Mouse (Mus musculus) lung, embryonic 14.5 days (tissue): ENCODE data around the gene Slc17a8. TPM values are rescaled to one million over a fixed set of nuclear protein-coding genes. Genes with fewer than 3 reads are reported as not detected.

ENCODE experiments used
- ATAC-seq: fragments of 200-750 bp; cut with Nextera tagmentation; 2 replicates; pipeline ENCODE4 v1.8.0; 2017; ENCODE audit warnings: mild to moderate bottlenecking, moderate TSS enrichment, moderate library complexity; ENCODE audit not compliant: insufficient read depth
- DNase-seq: peaks from one replicate; pipeline ENCODE4 v3.0.0-alpha.2; 2015
- H3K27ac ChIP-seq: fragments of 300-500 bp; sonication (generic); 2 replicates; pipeline ENCODE4 v1.5.1; 2014; ENCODE audit warnings: low read depth, mild to moderate bottlenecking, moderate library complexity
- H3K27me3 ChIP-seq: fragments of 300-500 bp; sonication (generic); 2 replicates; pipeline ENCODE4 v1.6.1; 2014; ENCODE audit warnings: low read length, control low read depth; ENCODE audit not compliant: insufficient read depth
- H3K36me3 ChIP-seq: fragments of 300-500 bp; sonication (generic); 2 replicates; pipeline ENCODE4 v1.6.1; 2014; ENCODE audit warnings: control low read depth; ENCODE audit not compliant: insufficient read depth
- H3K4me1 ChIP-seq: fragments of 300-500 bp; sonication (generic); 2 replicates; pipeline ENCODE4 v1.6.1; 2014; ENCODE audit warnings: antibody characterized with exemption, control low read depth; ENCODE audit not compliant: insufficient read depth
- H3K4me2 ChIP-seq: fragments of 300-500 bp; sonication (generic); 2 replicates; pipeline ENCODE4 v1.6.1; 2014; ENCODE audit warnings: mild to moderate bottlenecking
- H3K4me3 ChIP-seq: fragments of 300-500 bp; sonication (generic); 2 replicates; pipeline ENCODE4 v1.5.1; 2014; ENCODE audit warnings: low read depth, low read length
- H3K9ac ChIP-seq: fragments of 300-500 bp; sonication (generic); 2 replicates; pipeline ENCODE4 v1.6.1; 2014
- H3K9me3 ChIP-seq: fragments of 300-500 bp; sonication (generic); 2 replicates; pipeline ENCODE4 v1.6.1; 2016; ENCODE audit warnings: low read depth, low read length, control low read depth
- CTCF ChIP-seq: IDR thresholded peaks from 2 replicates; pipeline ENCODE4 v1.5.1; 2016; ENCODE audit warnings: antibody characterized with exemption, low read depth
- WGBS: fragments of 180-500 bp; shearing (Covaris S2); extraction: QIAGEN DNeasy Blood & Tissue Kit; methylation state at CpG from one replicate; pipeline ENCODE4 v1.1.7; 2014; 5-methylcytosine and 5-hydroxymethylcytosine counted together
- polyA plus RNA-seq: library from polyadenylated mRNA; unstranded; fragments of >200 nt; fragmentation: Nextera tagmentation; extraction: Ambion mirVana; gene quantifications from 2 replicates; pipeline ENCODE4 v1.2.1, GENCODE M21; 2014

The Slc17a8 gene
- polyA plus RNA-seq, 1 experiment from 2014 or later, result not detected

GRCm38 (mm10) chr10:89592797-89593196 is 28.3 kb downstream of the Slc17a8 start:
- 59% methylated on average over 4 of the region's 4 CpGs for WGBS

DNA sequence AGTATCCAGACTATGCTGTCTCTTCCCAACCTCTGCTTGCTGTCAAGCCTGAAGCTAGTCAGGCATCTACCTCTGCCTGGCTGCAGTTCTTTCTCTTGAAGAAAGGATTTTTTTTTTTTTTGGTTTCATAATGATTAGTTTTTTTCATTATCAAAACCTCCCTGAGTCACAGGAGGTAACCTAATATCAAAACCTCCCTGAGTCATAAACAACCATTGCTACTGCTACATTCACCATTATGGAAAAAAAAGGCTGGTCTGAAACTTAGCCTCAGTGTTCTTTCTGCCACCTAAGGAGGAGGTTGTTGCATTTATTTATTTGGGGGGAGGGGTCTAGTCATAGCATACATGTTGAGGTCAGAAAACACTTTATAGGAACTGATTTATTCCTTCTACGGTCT is 31.2 kb downstream of the Slc17a8 start:
- Histone ChIP-seq H3K4me1 (no peaks in the 10 kb centered on the region), H3K9me3 (no peaks in the 10 kb centered on the region), H3K4me2 (no peak overlapping the region), H3K27ac (no peak overlapping the region), H3K9ac (no peak overlapping the region), H3K4me3 (no peak overlapping the region), H3K27me3 (no peaks in the 10 kb centered on the region), H3K36me3 (no peaks in the 10 kb centered on the region)
- ATAC-seq (no peak), DNase-seq (no peak)
- no peak for TF ChIP-seq CTCF
- WGBS, result 92% methylated on average over 1 of the region's 1 CpGs

More at GRCm38 (mm10) chr10:89592797-89593196, 28.3 kb downstream of the Slc17a8 start:
- H3K4me1 ChIP-seq, result no peaks in the 10 kb centered on the region
- DNase-seq (peak; percentile 3), ATAC-seq (no peak)
- no peaks in the 10 kb centered on the region for H3K9me3 ChIP-seq
- no peak overlapping the region for H3K4me2 ChIP-seq
- TF ChIP-seq CTCF, result no peak
- H3K9ac ChIP-seq, result no peak overlapping the region
- H3K4me3 ChIP-seq, result no peak overlapping the region
- H3K27ac ChIP-seq, result no peak overlapping the region
- no peaks in the 10 kb centered on the region for H3K27me3 ChIP-seq
- H3K36me3 ChIP-seq, result no peaks in the 10 kb centered on the region

DNA sequence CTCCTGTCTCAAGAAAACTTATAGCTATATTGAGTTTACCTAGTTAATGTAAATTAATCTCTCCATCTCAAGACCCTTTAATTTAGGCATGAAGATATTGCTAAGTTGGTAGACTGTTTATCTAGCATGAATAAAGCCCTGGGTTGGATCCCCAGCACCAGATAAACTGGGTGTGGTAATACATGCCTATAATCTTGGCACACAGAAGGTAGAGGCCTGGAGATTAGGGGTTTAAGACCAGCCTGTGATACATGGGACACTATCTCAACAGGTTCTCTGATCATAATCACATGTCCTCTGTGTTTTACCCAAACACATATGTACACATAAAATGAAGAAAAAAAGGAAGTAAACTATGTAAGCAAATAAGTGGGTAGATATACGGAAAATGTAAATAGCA is 32.3 kb downstream of the Slc17a8 start:
- Histone ChIP-seq H3K9me3 (no peaks in the 10 kb centered on the region), H3K4me2 (no peak overlapping the region), H3K36me3 (no peaks in the 10 kb centered on the region), H3K27me3 (no peaks in the 10 kb centered on the region), H3K4me3 (no peak overlapping the region), H3K4me1 (no peaks in the 10 kb centered on the region), H3K27ac (no peak overlapping the region), H3K9ac (no peak overlapping the region)
- DNase-seq (no peak), ATAC-seq (no peak)
- WGBS, result 83% methylated on average over 1 of the region's 1 CpGs
- no peak for TF ChIP-seq CTCF

DNA sequence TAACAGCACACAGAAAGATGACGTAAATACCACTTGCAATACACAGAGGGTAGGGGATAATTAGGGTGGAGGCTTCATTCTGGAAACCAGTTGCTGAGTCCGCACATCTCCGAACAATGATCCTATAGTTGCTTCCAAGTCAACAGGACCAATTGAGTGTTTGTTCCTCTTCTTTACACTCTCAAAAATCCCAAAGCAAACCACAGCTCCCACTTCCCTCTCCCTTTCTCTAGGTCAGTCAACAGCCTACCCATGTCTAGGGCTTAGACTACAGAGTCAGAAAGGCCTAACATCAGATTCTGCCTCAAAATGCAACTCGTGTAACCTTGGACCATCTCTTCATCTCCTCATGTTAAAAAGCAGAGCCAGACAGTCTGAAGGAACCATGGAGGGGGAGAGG is 36.3 kb downstream of the Slc17a8 start:
- H3K9ac ChIP-seq, result no peak overlapping the region
- ATAC-seq, result no peak
- H3K4me1 ChIP-seq, result no peaks in the 10 kb centered on the region
- no peak for DNase-seq
- 87% methylated on average over 4 of the region's 4 CpGs for WGBS
- no peaks in the 10 kb centered on the region for H3K36me3 ChIP-seq
- no peak overlapping the region for H3K4me3 ChIP-seq
- H3K9me3 ChIP-seq, result no peaks in the 10 kb centered on the region
- H3K4me2 ChIP-seq, result no peak overlapping the region
- TF ChIP-seq CTCF, result no peak
- no peaks in the 10 kb centered on the region for H3K27me3 ChIP-seq
- H3K27ac ChIP-seq, result no peak overlapping the region

- H3K27me3 ChIP-seq, result no peaks in the 10 kb centered on the region
- no peak for TF ChIP-seq CTCF
- DNase-seq (no peak), ATAC-seq (no peak)
- no peaks in the 10 kb centered on the region for H3K9me3 ChIP-seq
- H3K9ac ChIP-seq, result no peak overlapping the region
- no peak overlapping the region for H3K4me3 ChIP-seq
- WGBS, result 82% methylated on average over 4 of the region's 4 CpGs
- no peak overlapping the region for H3K4me2 ChIP-seq
- H3K4me1 ChIP-seq, result no peaks in the 10 kb centered on the region
- no peak overlapping the region for H3K27ac ChIP-seq
- H3K36me3 ChIP-seq, result no peaks in the 10 kb centered on the region
These were observed 42.3 kb downstream of the Slc17a8 start for GRCm38 (mm10) chr10:89578801-89579200.

GRCm38 (mm10) chr10:89577666-89578065 is 43.4 kb downstream of the Slc17a8 start:
- no peak for TF ChIP-seq CTCF
- H3K9me3 ChIP-seq, result no peaks in the 10 kb centered on the region
- H3K36me3 ChIP-seq, result no peaks in the 10 kb centered on the region
- 82% methylated on average over 3 of the region's 3 CpGs for WGBS
- ATAC-seq (no peak), DNase-seq (no peak)
- H3K4me3 ChIP-seq, result no peak overlapping the region
- no peaks in the 10 kb centered on the region for H3K4me1 ChIP-seq
- no peak overlapping the region for H3K4me2 ChIP-seq
- H3K27ac ChIP-seq, result no peak overlapping the region
- no peak overlapping the region for H3K9ac ChIP-seq
- H3K27me3 ChIP-seq, result no peaks in the 10 kb centered on the region

DNA sequence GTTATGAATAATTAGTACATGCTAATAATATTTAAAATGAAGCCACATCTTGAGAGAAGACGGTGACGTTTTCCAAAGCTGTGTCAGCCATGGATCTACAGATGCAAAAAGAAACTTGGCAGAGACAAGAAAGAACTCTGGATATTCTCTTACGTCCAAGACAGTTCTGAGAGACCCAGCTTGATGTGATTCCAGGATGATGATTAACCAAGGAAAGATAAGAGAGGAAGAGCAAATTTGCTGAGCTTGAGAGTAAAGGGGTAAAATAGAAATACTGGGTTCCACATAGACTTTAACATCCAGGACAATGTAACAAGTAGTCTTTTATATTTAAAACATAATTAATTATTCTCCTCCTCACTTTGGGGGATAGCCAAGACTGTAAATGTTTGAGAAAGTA is 47.6 kb downstream of the Slc17a8 start:
- no peak for TF ChIP-seq CTCF
- ATAC-seq (no peak), DNase-seq (no peak)
- no peaks in the 10 kb centered on the region for H3K36me3 ChIP-seq
- no peak overlapping the region for H3K9ac ChIP-seq
- H3K4me2 ChIP-seq, result no peak overlapping the region
- H3K27ac ChIP-seq, result no peak overlapping the region
- H3K9me3 ChIP-seq, result no peaks in the 10 kb centered on the region
- WGBS, result 48% methylated on average over 3 of the region's 3 CpGs
- H3K4me1 ChIP-seq, result no peaks in the 10 kb centered on the region
- no peaks in the 10 kb centered on the region for H3K27me3 ChIP-seq
- no peak overlapping the region for H3K4me3 ChIP-seq

DNA sequence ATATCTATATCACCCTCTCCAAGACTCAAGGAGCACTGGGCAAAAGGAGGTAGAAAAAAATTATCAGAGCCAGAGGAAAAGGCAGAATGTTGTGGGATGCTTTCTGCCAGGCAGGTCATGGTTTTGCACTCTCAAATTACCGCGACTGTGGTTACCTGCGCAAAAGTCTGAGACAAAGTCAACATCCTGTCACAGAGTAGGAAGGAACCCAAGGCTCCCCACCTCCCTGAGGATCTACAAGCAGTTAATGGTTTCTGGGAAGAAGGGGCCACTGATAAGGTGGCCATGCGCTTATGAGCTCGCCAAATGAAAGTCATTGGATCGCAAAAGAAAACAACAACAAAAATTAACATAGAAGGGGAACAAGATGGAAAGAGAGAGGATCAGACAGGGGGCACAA is 48.1 kb downstream of the Slc17a8 start:
- no peak overlapping the region for H3K27ac ChIP-seq
- H3K9ac ChIP-seq, result no peak overlapping the region
- DNase-seq (no peak), ATAC-seq (no peak)
- H3K27me3 ChIP-seq, result no peaks in the 10 kb centered on the region
- no peak overlapping the region for H3K4me2 ChIP-seq
- H3K4me1 ChIP-seq, result no peaks in the 10 kb centered on the region
- no peak for TF ChIP-seq CTCF
- 73% methylated on average over 6 of the region's 6 CpGs for WGBS
- no peaks in the 10 kb centered on the region for H3K9me3 ChIP-seq
- H3K4me3 ChIP-seq, result no peak overlapping the region
- no peaks in the 10 kb centered on the region for H3K36me3 ChIP-seq
